Mouse (Mus musculus): ENCODE measurements around the gene Syn3. TPM values are rescaled to one million over a fixed set of nuclear protein-coding genes. Genes with fewer than 3 reads are reported as not detected.
"Not testable (repeated sequence)": the region's sequence is repeated elsewhere in the genome, so short reads cannot be mapped to it uniquely, and the experiment has no call there.

Syn3 gene
- 0.75 TPM in 2 replicates for polyA plus RNA-seq (2012; rRNA removed)

DNA sequence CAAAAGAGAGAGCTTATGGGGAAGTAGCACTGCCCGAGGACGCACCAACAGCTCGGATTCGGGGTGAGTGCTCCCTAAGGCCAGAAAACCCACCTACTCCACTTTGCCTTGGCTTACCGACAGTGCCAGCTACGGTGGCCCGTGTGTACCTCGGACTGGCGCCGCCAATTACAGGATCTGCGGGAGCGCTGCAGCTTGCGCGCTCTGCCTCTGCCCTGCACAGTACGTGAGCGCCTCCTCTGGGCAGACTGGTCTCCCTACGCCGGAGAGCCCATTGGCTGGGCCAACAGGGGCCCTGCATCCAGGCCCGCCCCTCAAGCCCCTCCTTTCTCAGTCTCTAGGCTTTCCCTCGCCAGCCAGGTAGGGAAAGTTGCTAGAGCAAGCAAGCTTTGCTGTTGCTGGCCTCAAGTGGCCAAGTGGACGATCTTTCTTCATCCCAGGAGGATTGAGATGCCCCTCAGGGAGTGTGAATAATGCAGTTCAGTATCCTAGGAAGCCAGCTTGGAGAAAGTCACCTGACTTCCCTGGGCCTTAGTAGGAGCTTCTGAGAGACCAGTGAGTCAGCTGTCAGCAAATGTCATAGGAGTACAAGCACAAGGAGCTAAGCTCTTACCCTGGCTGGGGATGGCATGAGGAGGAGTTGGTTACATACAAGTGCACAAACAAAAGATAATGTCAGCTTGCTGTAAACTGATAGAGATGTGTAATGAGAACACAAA lies at the start of gene Syn3:
Syn3 (minus strand) TSS at position 224 of the 719 bp plus-strand sequence.
- H3K36me3 ChIP-seq (ENCODE audit: control insufficient read depth, insufficient read depth, low read length): no peaks in the 10 kb centered on the region
- WGBS: under 1% methylated on average over 21 of the region's 21 CpGs
- peak within 1 kb of the TSS; percentile 80 for H3K4me3 ChIP-seq (ENCODE audit: low read depth, low read length)
- H3K27ac ChIP-seq (ENCODE audit: insufficient read depth, low read depth, low read length): peak within 1 kb of the TSS; percentile 11
- H3K27me3 ChIP-seq (ENCODE audit: control insufficient read depth, insufficient read depth, low read length): no peaks in the 10 kb centered on the region
- TF ChIP-seq CTCF (IDR thresholded peaks at IDR 0.05; ENCODE audit: extremely low read depth, insufficient read length, insufficient replicate concordance, low read depth, low read length): peak; percentile 64
- TF ChIP-seq POLR2A (IDR thresholded peaks at IDR 0.05; ENCODE audit: low read depth, low read length): no peak
- H3K4me1 ChIP-seq (ENCODE audit: control insufficient read depth, insufficient read depth, insufficient read length, low read length): peaks cover 2% of the 10 kb centered on the region; the same call in 1 of the 2 replicates

DNA sequence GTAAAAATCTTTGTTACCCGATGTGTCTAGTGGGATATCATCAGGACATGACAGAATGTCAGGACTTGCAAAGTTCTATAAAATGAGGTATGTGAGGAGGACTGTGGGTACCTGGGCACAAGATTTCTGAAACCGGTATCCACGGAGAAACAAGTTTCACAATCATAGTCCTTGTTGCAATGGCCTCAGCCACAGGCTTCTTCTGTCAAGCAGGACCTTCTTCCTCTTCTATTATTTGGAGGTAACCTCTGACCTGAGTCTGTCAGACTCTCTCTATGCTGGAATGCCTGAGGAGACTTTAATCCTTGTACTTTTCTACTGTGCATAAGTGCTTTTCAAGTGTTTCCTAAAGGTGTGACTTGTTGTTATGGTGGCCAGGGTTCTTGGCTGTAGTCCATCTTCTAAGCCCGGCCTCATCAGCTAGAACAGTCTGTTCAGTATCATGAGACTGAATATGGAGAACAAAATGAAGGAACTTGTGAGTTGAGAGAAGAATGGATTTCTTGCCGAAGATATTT lies 27.7 kb upstream of the Syn3 start:
- not testable (repeated sequence) for H3K4me3 ChIP-seq (ENCODE audit: low read depth, low read length); H3K4me1 ChIP-seq (ENCODE audit: control insufficient read depth, insufficient read depth, insufficient read length, low read length); H3K27ac ChIP-seq (ENCODE audit: insufficient read depth, low read depth, low read length); H3K27me3 ChIP-seq (ENCODE audit: control insufficient read depth, insufficient read depth, low read length); H3K36me3 ChIP-seq (ENCODE audit: control insufficient read depth, insufficient read depth, low read length)
- 86% methylated on average over 4 of the region's 5 CpGs for WGBS

DNA sequence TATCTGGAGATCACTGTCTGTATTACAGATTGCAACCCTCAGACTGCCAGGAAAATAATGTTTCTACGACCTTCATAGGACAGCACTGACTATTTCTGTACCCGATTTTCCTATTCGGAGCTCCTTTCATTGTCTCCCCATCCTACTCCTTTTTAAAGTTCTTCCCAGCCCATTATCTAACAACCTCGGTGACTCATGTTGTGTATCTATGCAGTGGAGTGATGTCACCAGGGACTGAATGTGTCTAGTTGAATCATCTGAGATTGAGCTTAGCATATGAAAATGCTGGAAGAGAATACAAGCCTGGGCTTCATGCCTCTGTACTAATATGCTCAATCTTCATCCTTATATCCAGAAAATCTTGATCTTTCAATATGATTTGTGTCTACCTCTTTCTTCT lies 15.1 kb upstream of the Syn3 start:
- Histone ChIP-seq H3K36me3 (ENCODE audit: control insufficient read depth, insufficient read depth, low read length) (no peaks in the 10 kb centered on the region), H3K27ac (ENCODE audit: insufficient read depth, low read depth, low read length) (no peak overlapping the region), H3K27me3 (ENCODE audit: control insufficient read depth, insufficient read depth, low read length) (no peaks in the 10 kb centered on the region), H3K4me1 (ENCODE audit: control insufficient read depth, insufficient read depth, insufficient read length, low read length) (no peaks in the 10 kb centered on the region), H3K4me3 (ENCODE audit: low read depth, low read length) (no peak overlapping the region)
- TF ChIP-seq POLR2A (IDR thresholded peaks at IDR 0.05; ENCODE audit: low read depth, low read length): no peak
- no peak for TF ChIP-seq CTCF (IDR thresholded peaks at IDR 0.05; ENCODE audit: extremely low read depth, insufficient read length, insufficient replicate concordance, low read depth, low read length)
- 86% methylated on average over 4 of the region's 4 CpGs for WGBS

DNA sequence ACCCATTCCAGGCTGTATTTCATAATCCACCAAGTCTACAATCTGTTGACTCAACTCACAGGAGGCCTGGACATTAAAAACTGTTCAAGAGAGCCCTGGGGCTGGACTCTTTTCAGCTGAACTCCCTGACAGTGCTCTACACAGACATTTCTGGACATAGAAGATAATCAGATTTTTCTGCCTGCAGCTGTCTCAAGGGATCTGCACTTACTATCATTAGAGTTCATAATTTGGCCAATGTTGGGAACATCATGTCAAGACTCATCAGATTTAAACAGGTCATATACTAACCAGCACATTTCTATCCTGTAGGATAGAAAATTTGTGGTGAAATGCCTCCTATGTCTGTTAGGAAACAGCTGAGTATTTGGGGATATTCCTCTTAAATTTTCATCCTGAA lies 12.2 kb upstream of the Syn3 start:
- Histone ChIP-seq H3K27ac (ENCODE audit: insufficient read depth, low read depth, low read length) (no peak overlapping the region), H3K4me1 (ENCODE audit: control insufficient read depth, insufficient read depth, insufficient read length, low read length) (no peaks in the 10 kb centered on the region), H3K36me3 (ENCODE audit: control insufficient read depth, insufficient read depth, low read length) (no peaks in the 10 kb centered on the region), H3K4me3 (ENCODE audit: low read depth, low read length) (no peak overlapping the region), H3K27me3 (ENCODE audit: control insufficient read depth, insufficient read depth, low read length) (no peaks in the 10 kb centered on the region)
- TF ChIP-seq CTCF (IDR thresholded peaks at IDR 0.05; ENCODE audit: extremely low read depth, insufficient read length, insufficient replicate concordance, low read depth, low read length): no peak
- no peak for TF ChIP-seq POLR2A (IDR thresholded peaks at IDR 0.05; ENCODE audit: low read depth, low read length)

DNA sequence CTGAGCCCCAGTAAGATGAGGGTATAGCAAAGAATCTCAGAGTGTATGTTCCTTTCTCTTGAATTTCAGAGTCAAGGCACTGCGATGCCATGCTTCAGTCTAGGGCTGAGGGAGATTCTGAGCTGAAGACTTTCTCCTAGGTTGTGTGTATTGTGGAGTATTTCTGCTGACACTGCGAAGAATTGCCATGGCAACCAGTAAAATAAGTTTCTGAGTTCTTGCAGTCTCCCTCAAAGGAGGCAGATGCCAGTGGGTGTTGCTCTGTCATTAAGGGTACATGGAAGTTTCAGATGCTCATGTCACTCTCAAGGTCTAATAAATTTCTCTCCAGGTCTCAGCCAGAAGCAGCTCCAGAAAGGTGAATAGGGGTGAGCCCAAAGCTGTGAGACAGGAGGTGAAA lies 3.4 kb upstream of the Syn3 start:
- H3K4me1 ChIP-seq (ENCODE audit: control insufficient read depth, insufficient read depth, insufficient read length, low read length): peaks cover 2% of the 10 kb centered on the region; the same call in 1 of the 2 replicates
- no peak overlapping the region for H3K27ac ChIP-seq (ENCODE audit: insufficient read depth, low read depth, low read length)
- no peak overlapping the region for H3K4me3 ChIP-seq (ENCODE audit: low read depth, low read length)
- H3K36me3 ChIP-seq (ENCODE audit: control insufficient read depth, insufficient read depth, low read length): no peaks in the 10 kb centered on the region
- 81% methylated on average over 2 of the region's 2 CpGs for WGBS
- no peaks in the 10 kb centered on the region for H3K27me3 ChIP-seq (ENCODE audit: control insufficient read depth, insufficient read depth, low read length)
- no peak for TF ChIP-seq CTCF (IDR thresholded peaks at IDR 0.05; ENCODE audit: extremely low read depth, insufficient read length, insufficient replicate concordance, low read depth, low read length)
- no peak for TF ChIP-seq POLR2A (IDR thresholded peaks at IDR 0.05; ENCODE audit: low read depth, low read length)

DNA sequence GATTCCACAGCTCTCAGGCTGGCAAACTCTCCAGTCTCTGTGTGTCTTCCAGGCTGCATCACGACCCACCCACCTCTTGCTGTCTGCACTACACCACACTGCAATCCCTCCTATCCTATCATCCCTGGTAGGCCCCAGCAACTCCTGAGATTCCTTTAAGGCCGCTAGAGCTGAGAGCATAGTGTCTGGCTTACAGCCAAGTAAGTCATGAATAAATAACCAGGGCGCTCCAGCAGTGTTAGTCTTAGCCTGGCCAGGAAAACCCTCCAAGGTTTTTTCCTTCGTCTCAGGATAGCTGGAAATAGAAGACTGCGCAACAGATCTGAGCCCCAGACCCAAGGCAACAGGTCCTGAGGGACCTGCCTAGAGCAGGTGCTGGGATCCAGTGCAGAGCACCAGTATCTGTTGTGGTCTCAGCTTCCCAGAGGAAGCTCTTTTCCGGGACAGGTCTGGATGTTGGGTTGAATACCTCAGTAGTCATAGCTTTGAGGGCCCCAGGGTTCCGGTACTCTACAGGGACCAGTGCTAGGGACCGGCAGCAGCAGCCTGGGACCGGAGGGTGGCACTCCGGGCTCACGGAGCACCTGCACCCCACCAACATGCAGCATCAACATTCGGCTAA lies 534 bp downstream of the Syn3 start:
- H3K27me3 ChIP-seq (ENCODE audit: control insufficient read depth, insufficient read depth, low read length): no peaks in the 10 kb centered on the region

DNA sequence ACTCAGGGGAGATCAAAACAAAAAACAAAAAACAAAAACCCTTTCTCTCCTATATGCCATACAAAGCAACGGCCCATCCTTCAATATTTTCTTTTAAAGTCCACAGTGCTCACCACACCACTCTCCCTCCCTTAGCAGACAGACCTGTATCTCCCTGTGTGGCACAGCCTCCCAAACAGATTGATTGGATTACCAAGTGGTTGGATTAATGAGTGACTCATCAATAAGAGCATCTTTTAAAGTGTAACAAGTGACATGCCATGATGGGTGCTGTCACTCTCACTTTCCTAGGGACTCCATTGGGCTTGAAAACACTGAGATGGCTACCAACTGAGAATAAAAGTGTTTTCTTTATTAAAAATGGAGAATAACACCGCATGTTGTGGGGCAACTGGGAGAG lies 2.8 kb downstream of the Syn3 start:
- WGBS: 90% methylated on average over 2 of the region's 2 CpGs
- TF ChIP-seq POLR2A (IDR thresholded peaks at IDR 0.05; ENCODE audit: low read depth, low read length) (no peak), CTCF (IDR thresholded peaks at IDR 0.05; ENCODE audit: extremely low read depth, insufficient read length, insufficient replicate concordance, low read depth, low read length) (no peak)
- no peaks in the 10 kb centered on the region for H3K27me3 ChIP-seq (ENCODE audit: control insufficient read depth, insufficient read depth, low read length)

More for the DNA sequence above, 534 bp downstream of the Syn3 start:
- H3K4me1 ChIP-seq (ENCODE audit: control insufficient read depth, insufficient read depth, insufficient read length, low read length): peaks cover 2% of the 10 kb centered on the region; the same call in 1 of the 2 replicates
- H3K36me3 ChIP-seq (ENCODE audit: control insufficient read depth, insufficient read depth, low read length): no peaks in the 10 kb centered on the region
- 2% methylated on average over 12 of the region's 12 CpGs for WGBS
- TF ChIP-seq CTCF (IDR thresholded peaks at IDR 0.05; ENCODE audit: extremely low read depth, insufficient read length, insufficient replicate concordance, low read depth, low read length): no peak
- no peak for TF ChIP-seq POLR2A (IDR thresholded peaks at IDR 0.05; ENCODE audit: low read depth, low read length)
- peak overlapping the region; percentile 80 for H3K4me3 ChIP-seq (ENCODE audit: low read depth, low read length)
- H3K27ac ChIP-seq (ENCODE audit: insufficient read depth, low read depth, low read length): peak overlapping the region; percentile 11

More for the DNA sequence above, 2.8 kb downstream of the Syn3 start:
- Histone ChIP-seq H3K4me1 (ENCODE audit: control insufficient read depth, insufficient read depth, insufficient read length, low read length) (peaks cover 2% of the 10 kb centered on the region; the same call in 1 of the 2 replicates), H3K4me3 (ENCODE audit: low read depth, low read length) (no peak overlapping the region), H3K36me3 (ENCODE audit: control insufficient read depth, insufficient read depth, low read length) (no peaks in the 10 kb centered on the region), H3K27ac (ENCODE audit: insufficient read depth, low read depth, low read length) (no peak overlapping the region)

Data from small intestine, adult 2 months (tissue).